Comparison of ENCODE assay signal across 9 mouse cellular contexts in the genomic region with DNA sequence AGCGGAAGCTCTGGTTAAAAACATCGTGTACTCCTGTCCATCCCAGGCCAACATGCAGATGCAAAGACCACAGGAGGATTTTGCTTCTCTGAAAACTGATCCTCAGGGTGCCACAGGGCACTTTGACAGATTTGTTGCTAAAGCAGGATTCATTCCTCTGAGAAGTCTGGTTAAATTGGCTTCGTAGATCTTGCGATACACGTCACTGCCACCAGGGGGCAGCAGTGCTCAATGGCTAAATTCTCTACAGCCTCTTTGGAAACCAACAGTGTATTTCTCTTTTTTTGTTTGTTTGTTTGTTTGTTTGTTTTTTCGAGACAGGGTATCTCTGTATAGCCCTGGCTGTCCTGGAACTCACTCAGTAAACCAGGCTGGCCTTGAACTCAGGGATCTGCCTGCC. TPM values are rescaled to one million over a fixed set of nuclear protein-coding genes. Genes with fewer than 3 reads are reported as not detected.
DNase-seq lines count a peak whose midpoint lies in the region; ATAC-seq and TF ChIP-seq lines count a peak whose summit lies in the region.
"Had no signal": no experiment of that assay in that cellular context is flagged by ENCODE, and none has a peak within 500 bp of the region (broad histone marks: within the 10 kb centered on the region; RNA-seq: fewer than 3 reads in every experiment).

No protein-coding gene starts in this region.

- H3K4me2 ChIP-seq in kidney, postnatal 0 days (ENCODE audit: low read length): no peak overlapping the region
- H3K4me2 ChIP-seq in liver, embryonic 13.5 days: no peak overlapping the region
- H3K4me2 ChIP-seq: heart, embryonic 15.5 days had no signal

- TF ChIP-seq CTCF in testis, adult 2 months (IDR thresholded peaks at IDR 0.05; ENCODE audit: control insufficient read depth, insufficient read depth, insufficient replicate concordance, low read depth, low read length): peak; percentile 66; the same call in 1 of the 2 replicates
- TF ChIP-seq CTCF in brain, embryonic 14.5 days (IDR thresholded peaks at IDR 0.05; ENCODE audit: borderline replicate concordance, extremely low read depth, insufficient read depth, insufficient read length): peak; percentile 88
- TF ChIP-seq CTCF in kidney, postnatal 0 days (IDR thresholded peaks at IDR 0.05; ENCODE audit: low read depth): peak; percentile 97

- TF ChIP-seq POLR2A in testis, adult 2 months (IDR thresholded peaks at IDR 0.05; ENCODE audit: control insufficient read depth, low read depth, low read length): no peak
- TF ChIP-seq POLR2A in brain, embryonic 14.5 days (IDR thresholded peaks at IDR 0.05; ENCODE audit: borderline replicate concordance, extremely low read depth, insufficient read depth, insufficient read length, poor library complexity, severe bottlenecking): no peak

- ATAC-seq in kidney, postnatal 0 days (replicated peaks; ENCODE audit: low FRiP score, low read depth): no peak
- ATAC-seq in liver, embryonic 13.5 days (ENCODE audit: low read depth): no peak

- H3K27ac ChIP-seq in testis, adult 2 months (ENCODE audit: control insufficient read depth, insufficient read depth, low read depth, low read length): no peak overlapping the region
- H3K27ac ChIP-seq in kidney, postnatal 0 days: no peak overlapping the region
- H3K27ac ChIP-seq in liver, embryonic 13.5 days: no peak overlapping the region

- no peaks in the 10 kb centered on the region for H3K4me1 ChIP-seq in testis, adult 2 months (ENCODE audit: control insufficient read depth, insufficient read depth, low read length)
- no peaks in the 10 kb centered on the region for H3K4me1 ChIP-seq in kidney, postnatal 0 days (replicated peaks; ENCODE audit: insufficient read depth, low read length)
- no peaks in the 10 kb centered on the region for H3K4me1 ChIP-seq in liver, embryonic 13.5 days (replicated peaks)

- 18% methylated on average over 6 of the region's 6 CpGs for WGBS in kidney, postnatal 0 days
- WGBS in liver, embryonic 13.5 days (ENCODE audit: insufficient replicate concordance): 19% methylated on average over 6 of the region's 6 CpGs

- no peak overlapping the region for H3K9ac ChIP-seq in kidney, postnatal 0 days (ENCODE audit: low read depth, low read length)
- H3K9ac ChIP-seq in liver, embryonic 13.5 days: no peak overlapping the region
- H3K9ac ChIP-seq: heart, embryonic 15.5 days had no signal

- no peak for DNase-seq in testis, postnatal 14 days (ENCODE audit: low spot score)
- peak; percentile 85 for DNase-seq in brain, embryonic 14.5 days (ENCODE audit: low read depth)
- DNase-seq in forelimb bud, embryonic 11.5 days (ENCODE audit: low read depth, low spot score): peak; percentile 75
- DNase-seq in kidney, postnatal 0 days (ENCODE audit: low spot score): peak; percentile 84
- DNase-seq in liver, embryonic 13.5 days: peak; percentile 66
- DNase-seq in retina, embryonic 14.5 days (ENCODE audit: low spot score): peak; percentile 90
- DNase-seq in urinary bladder, postnatal 14 days (ENCODE audit: low spot score): peak; percentile 69

- H3K36me3 ChIP-seq in testis, adult 2 months (ENCODE audit: control insufficient read depth, insufficient read depth, low read length): no peaks in the 10 kb centered on the region
- no peaks in the 10 kb centered on the region for H3K36me3 ChIP-seq in kidney, postnatal 0 days (ENCODE audit: insufficient read depth, low read length)
- H3K36me3 ChIP-seq in liver, embryonic 13.5 days: 0 out of 2 replicates have a peak, but pooled peaks cover under 1% of the 10 kb centered on the region
- H3K36me3 ChIP-seq: heart, embryonic 15.5 days had no signal

- no peak overlapping the region for H3K4me3 ChIP-seq in testis, adult 2 months (ENCODE audit: control insufficient read depth, low read depth, low read length)
- no peak overlapping the region for H3K4me3 ChIP-seq in kidney, postnatal 0 days (replicated peaks; ENCODE audit: low read depth, low read length)
- H3K4me3 ChIP-seq in liver, embryonic 13.5 days (replicated peaks): no peak overlapping the region
- H3K4me3 ChIP-seq: heart, embryonic 15.5 days had no signal

- H3K9me3 ChIP-seq in kidney, postnatal 0 days (replicated peaks; ENCODE audit: low read length): no peaks in the 10 kb centered on the region
- H3K9me3 ChIP-seq in liver, embryonic 13.5 days (replicated peaks): no peaks in the 10 kb centered on the region
- H3K9me3 ChIP-seq: heart, embryonic 15.5 days had no signal

- no peaks in the 10 kb centered on the region for H3K27me3 ChIP-seq in testis, adult 2 months (ENCODE audit: control insufficient read depth, insufficient read depth, low read length)
- no peaks in the 10 kb centered on the region for H3K27me3 ChIP-seq in kidney, postnatal 0 days (ENCODE audit: insufficient read depth, low read length)
- no peaks in the 10 kb centered on the region for H3K27me3 ChIP-seq in liver, embryonic 13.5 days
- H3K27me3 ChIP-seq: heart, embryonic 15.5 days had no signal

RNA-seq across cellular contexts. Expression of gene Nt5c, which starts 7.9 kb away (rescaled TPM):
- polyA plus RNA-seq in testis, adult 2 months (2012; rRNA removed): 32.4 and 34.0 TPM in 2 replicates
- 67.9 and 84.3 TPM in 2 replicates for polyA plus RNA-seq in brain, embryonic 14.5 days (2012; rRNA removed)
- polyA plus RNA-seq in kidney, postnatal 0 days (2015; fragmentation: Nextera tagmentation; extraction: Ambion mirVana): 90.6 and 94.3 TPM in 2 replicates
- polyA plus RNA-seq in liver, embryonic 13.5 days (2015; fragmentation: Nextera tagmentation; extraction: Ambion mirVana): 60.8 and 64.6 TPM in 2 replicates

RNA-seq across cellular contexts. Expression of gene Armc7, which starts 8.3 kb away (rescaled TPM):
- polyA plus RNA-seq in testis, adult 2 months (2012; rRNA removed): 3.3 and 3.8 TPM in 2 replicates
- 12.4 and 15.1 TPM in 2 replicates for polyA plus RNA-seq in brain, embryonic 14.5 days (2012; rRNA removed)
- 6.9 and 8.3 TPM in 2 replicates for polyA plus RNA-seq in kidney, postnatal 0 days (2015; fragmentation: Nextera tagmentation; extraction: Ambion mirVana)
- polyA plus RNA-seq in liver, embryonic 13.5 days (2015; fragmentation: Nextera tagmentation; extraction: Ambion mirVana): 3.2 and 3.7 TPM in 2 replicates

RNA-seq across cellular contexts. Expression of gene Slc16a5, which starts 21.5 kb away (rescaled TPM):
- polyA plus RNA-seq in testis, adult 2 months (2012; rRNA removed): 0.72 and 0.78 TPM in 2 replicates
- not detected in 2 replicates for polyA plus RNA-seq in brain, embryonic 14.5 days (2012; rRNA removed)
- polyA plus RNA-seq in kidney, postnatal 0 days (2015; fragmentation: Nextera tagmentation; extraction: Ambion mirVana): 47.7 and 51.1 TPM in 2 replicates
- polyA plus RNA-seq in liver, embryonic 13.5 days (2015; fragmentation: Nextera tagmentation; extraction: Ambion mirVana): 0.06 TPM in 1 of 2 replicates, not detected in the other

RNA-seq across cellular contexts. Expression of gene Jpt1, which starts 30.5 kb away (rescaled TPM):
- polyA plus RNA-seq in testis, adult 2 months (2012; rRNA removed): 548 and 576 TPM in 2 replicates
- 1,229 and 1,645 TPM in 2 replicates for polyA plus RNA-seq in brain, embryonic 14.5 days (2012; rRNA removed)
- 251 and 271 TPM in 2 replicates for polyA plus RNA-seq in kidney, postnatal 0 days (2015; fragmentation: Nextera tagmentation; extraction: Ambion mirVana)
- polyA plus RNA-seq in liver, embryonic 13.5 days (2015; fragmentation: Nextera tagmentation; extraction: Ambion mirVana): 292 and 314 TPM in 2 replicates

RNA-seq across cellular contexts. Expression of gene Trim80, which starts 43.4 kb away (rescaled TPM):
- 307 and 344 TPM in 2 replicates for polyA plus RNA-seq in testis, adult 2 months (2012; rRNA removed)
- polyA plus RNA-seq in brain, embryonic 14.5 days (2012; rRNA removed): 0.04 and 0.12 TPM in 2 replicates
- 0.13 and 0.49 TPM in 2 replicates for polyA plus RNA-seq in kidney, postnatal 0 days (2015; fragmentation: Nextera tagmentation; extraction: Ambion mirVana)
- polyA plus RNA-seq in liver, embryonic 13.5 days (2015; fragmentation: Nextera tagmentation; extraction: Ambion mirVana): 0.16 and 0.27 TPM in 2 replicates
- polyA plus RNA-seq: heart, embryonic 15.5 days had no signal

Comparison
In these comparisons a context has a peak if more than half of its experiments do, and no peak if none do; other contexts are left out.
1. RNA of gene Slc16a5, which starts 21.5 kb away (polyA plus RNA-seq): 47.7 to 51.1 TPM in kidney, postnatal 0 days; 0.72 to 0.78 TPM in testis, adult 2 months, 0.06 TPM in liver, embryonic 13.5 days and not detected in brain, embryonic 14.5 days; every median in the first group is over 10 times any median in the second.
2. Peak in every context shown above with its lines, with median percentiles within 50 percentile points of each other: CTCF ChIP-seq.